Mouse (Mus musculus) intestine, postnatal 0 days (tissue): Measurements from ENCODE around the gene Magi2. TPM values are rescaled to one million over a fixed set of nuclear protein-coding genes. Genes with fewer than 3 reads are reported as not detected.

Source experiments
- ATAC-seq: fragments of 200-750 bp; cut with Nextera tagmentation; 2 replicates; pipeline ENCODE4 v1.8.0; 2017; ENCODE audit warnings: mild to moderate bottlenecking, moderate TSS enrichment, moderate library complexity
- H3K27ac ChIP-seq: fragments of 300-500 bp; sonication (generic); 2 replicates; pipeline ENCODE4 v1.5.1; 2014; ENCODE audit warnings: mild to moderate bottlenecking, low read depth, low read length, moderate library complexity
- H3K27me3 ChIP-seq: fragments of 300-500 bp; sonication (generic); replicated peaks from 2 replicates; pipeline ENCODE4 v1.6.1; 2014; ENCODE audit warnings: low read length, mixed read lengths; ENCODE audit not compliant: control insufficient read depth, insufficient read depth
- H3K36me3 ChIP-seq: fragments of 300-500 bp; sonication (generic); 2 replicates; pipeline ENCODE4 v1.6.1; 2014; ENCODE audit warnings: mild to moderate bottlenecking, moderate library complexity; ENCODE audit not compliant: control insufficient read depth, insufficient read depth
- H3K4me1 ChIP-seq: fragments of 300-500 bp; sonication (generic); replicated peaks from 2 replicates; pipeline ENCODE4 v1.6.1; 2014; ENCODE audit warnings: antibody characterized with exemption, low read length, mixed read lengths; ENCODE audit not compliant: control insufficient read depth, insufficient read depth
- H3K4me2 ChIP-seq: fragments of 300-500 bp; sonication (generic); replicated peaks from 2 replicates; pipeline ENCODE4 v1.6.1; 2014; ENCODE audit warnings: low read depth, mild to moderate bottlenecking, moderate library complexity
- H3K4me3 ChIP-seq: fragments of 300-500 bp; sonication (generic); 2 replicates; pipeline ENCODE4 v1.5.1; 2014; ENCODE audit warnings: low read depth, low read length
- H3K9ac ChIP-seq: fragments of 300-500 bp; sonication (generic); 2 replicates; pipeline ENCODE4 v1.6.1; 2014; ENCODE audit warnings: mild to moderate bottlenecking, low read depth, low read length
- H3K9me3 ChIP-seq: fragments of 300-500 bp; sonication (generic); 2 replicates; pipeline ENCODE4 v1.6.1; 2016; ENCODE audit warnings: mixed run types; ENCODE audit not compliant: control insufficient read depth
- CTCF ChIP-seq: sonication (generic); IDR thresholded peaks from 2 replicates; pipeline ENCODE4 v1.5.1; 2016; ENCODE audit warnings: low read depth, mild to moderate bottlenecking, control low read depth, antibody characterized with exemption, moderate library complexity
- WGBS: fragments of 180-500 bp; shearing (Covaris S2); extraction: QIAGEN DNeasy Blood & Tissue Kit; methylation state at CpG from one replicate; pipeline ENCODE4 v1.1.7; 2014; 5-methylcytosine and 5-hydroxymethylcytosine counted together
- polyA plus RNA-seq: library from polyadenylated mRNA; unstranded; fragments of >200 nt; fragmentation: Nextera tagmentation; extraction: Ambion mirVana; gene quantifications from 2 replicates; pipeline ENCODE4 v1.2.1, GENCODE M21; 2015

Gene Magi2
- polyA plus RNA-seq, 1 experiment from 2014 or later: 1.0 TPM

DNA sequence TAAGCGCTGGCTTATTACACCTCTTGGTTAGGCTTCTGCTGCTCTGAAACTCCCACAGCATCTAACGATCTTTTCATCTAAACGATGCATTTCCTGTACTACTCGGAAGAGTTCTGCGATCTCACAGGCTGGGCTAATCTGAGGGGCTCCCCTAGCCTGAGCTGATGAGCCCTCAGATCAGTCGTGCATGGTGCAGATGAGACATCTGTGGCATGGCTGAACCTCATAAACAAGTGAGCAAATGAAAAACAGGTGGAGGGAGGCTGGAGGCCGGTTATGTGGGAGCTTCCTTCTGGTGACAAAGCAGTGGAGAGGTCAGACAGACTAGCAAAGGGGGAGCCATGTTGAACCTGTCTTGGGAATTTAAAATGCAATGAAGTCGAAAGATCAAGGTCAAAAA lies 1270.1 kb downstream of the Magi2 start:
- no peak for ATAC-seq
- Histone ChIP-seq H3K9ac (no peak overlapping the region), H3K4me3 (no peak overlapping the region), H3K9me3 (no peaks in the 10 kb centered on the region), H3K27ac (no peak overlapping the region), H3K4me1 (no peaks in the 10 kb centered on the region), H3K27me3 (no peaks in the 10 kb centered on the region), H3K36me3 (no peaks in the 10 kb centered on the region), H3K4me2 (no peak overlapping the region)
- no peak for TF ChIP-seq CTCF
- 58% methylated on average over 8 of the region's 8 CpGs for WGBS

DNA sequence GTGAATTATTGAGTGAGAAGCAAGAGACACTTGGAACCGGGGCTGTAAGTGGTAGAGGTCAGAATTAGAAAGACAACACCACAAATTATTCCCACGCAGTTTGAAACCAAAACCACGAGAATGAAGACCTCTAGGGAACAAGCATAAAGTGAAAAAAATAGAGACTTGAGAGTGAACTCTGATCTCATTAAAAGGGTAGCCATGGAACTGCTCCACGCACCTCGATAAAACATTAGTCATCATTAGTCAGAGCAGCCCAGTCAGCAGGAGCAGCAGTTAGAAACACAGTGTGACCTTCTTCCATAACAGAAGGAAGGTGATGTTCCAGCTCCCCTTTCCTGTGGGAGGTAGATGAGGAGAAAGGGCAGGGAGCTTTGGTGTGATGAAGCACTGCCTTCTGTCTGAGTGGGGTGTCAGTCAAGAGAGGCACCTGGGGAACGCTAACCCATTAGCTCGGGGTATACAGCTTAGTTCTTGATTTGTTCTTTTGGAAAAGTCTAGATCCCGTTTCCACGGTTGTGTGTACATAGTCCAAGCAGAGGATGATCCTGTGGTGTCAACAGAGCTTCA lies 1272.3 kb downstream of the Magi2 start:
- peak; percentile 80 for ATAC-seq
- H3K4me3 ChIP-seq: no peak overlapping the region
- WGBS: 59% methylated on average over 9 of the region's 9 CpGs
- no peaks in the 10 kb centered on the region for H3K36me3 ChIP-seq
- H3K27me3 ChIP-seq: no peaks in the 10 kb centered on the region
- H3K9ac ChIP-seq: no peak overlapping the region
- no peaks in the 10 kb centered on the region for H3K9me3 ChIP-seq
- H3K27ac ChIP-seq: no peak overlapping the region
- no peaks in the 10 kb centered on the region for H3K4me1 ChIP-seq
- no peak overlapping the region for H3K4me2 ChIP-seq
- no peak for TF ChIP-seq CTCF

- no peaks in the 10 kb centered on the region for H3K36me3 ChIP-seq
- ATAC-seq: no peak
- H3K27me3 ChIP-seq: no peaks in the 10 kb centered on the region
- TF ChIP-seq CTCF: no peak
- H3K27ac ChIP-seq: no peak overlapping the region
- no peaks in the 10 kb centered on the region for H3K4me1 ChIP-seq
- no peaks in the 10 kb centered on the region for H3K9me3 ChIP-seq
- WGBS: 32% methylated on average over 5 of the region's 5 CpGs
- no peak overlapping the region for H3K9ac ChIP-seq
- no peak overlapping the region for H3K4me3 ChIP-seq
- H3K4me2 ChIP-seq: no peak overlapping the region
Measured at GRCm38 (mm10) chr5:20508609-20509008, 1281.8 kb downstream of the Magi2 start.

GRCm38 (mm10) chr5:20509606-20510005 lies 1282.8 kb downstream of the Magi2 start:
- Histone ChIP-seq H3K4me3 (no peak overlapping the region), H3K36me3 (no peaks in the 10 kb centered on the region), H3K27me3 (no peaks in the 10 kb centered on the region), H3K4me2 (no peak overlapping the region), H3K4me1 (no peaks in the 10 kb centered on the region), H3K27ac (no peak overlapping the region), H3K9ac (no peak overlapping the region), H3K9me3 (no peaks in the 10 kb centered on the region)
- no peak for TF ChIP-seq CTCF
- no peak for ATAC-seq
- WGBS: 19% methylated on average over 6 of the region's 6 CpGs

- H3K4me2 ChIP-seq: 0 out of 2 replicates have a peak overlapping the region, but pooled peaks have one; percentile 17
- 5% methylated on average over 16 of the region's 16 CpGs for WGBS
- H3K9ac ChIP-seq: no peak overlapping the region
- H3K36me3 ChIP-seq: no peaks in the 10 kb centered on the region
- H3K4me1 ChIP-seq: no peaks in the 10 kb centered on the region
- no peaks in the 10 kb centered on the region for H3K27me3 ChIP-seq
- no peak overlapping the region for H3K4me3 ChIP-seq
- no peak for ATAC-seq
- no peak for TF ChIP-seq CTCF
- H3K27ac ChIP-seq: no peak overlapping the region
- H3K9me3 ChIP-seq: no peaks in the 10 kb centered on the region
Measured at GRCm38 (mm10) chr5:20512377-20513126, 1285.7 kb downstream of the Magi2 start.

GRCm38 (mm10) chr5:20521639-20522038 lies 1294.8 kb downstream of the Magi2 start:
- Histone ChIP-seq H3K9me3 (no peaks in the 10 kb centered on the region), H3K27me3 (no peaks in the 10 kb centered on the region), H3K27ac (no peak overlapping the region), H3K9ac (no peak overlapping the region), H3K4me1 (no peaks in the 10 kb centered on the region), H3K4me3 (no peak overlapping the region), H3K4me2 (no peak overlapping the region), H3K36me3 (no peaks in the 10 kb centered on the region)
- 73% methylated on average over 9 of the region's 9 CpGs for WGBS
- no peak for TF ChIP-seq CTCF
- no peak for ATAC-seq
